17 mouse cellular contexts compared by ENCODE assay signal in the genomic region with DNA sequence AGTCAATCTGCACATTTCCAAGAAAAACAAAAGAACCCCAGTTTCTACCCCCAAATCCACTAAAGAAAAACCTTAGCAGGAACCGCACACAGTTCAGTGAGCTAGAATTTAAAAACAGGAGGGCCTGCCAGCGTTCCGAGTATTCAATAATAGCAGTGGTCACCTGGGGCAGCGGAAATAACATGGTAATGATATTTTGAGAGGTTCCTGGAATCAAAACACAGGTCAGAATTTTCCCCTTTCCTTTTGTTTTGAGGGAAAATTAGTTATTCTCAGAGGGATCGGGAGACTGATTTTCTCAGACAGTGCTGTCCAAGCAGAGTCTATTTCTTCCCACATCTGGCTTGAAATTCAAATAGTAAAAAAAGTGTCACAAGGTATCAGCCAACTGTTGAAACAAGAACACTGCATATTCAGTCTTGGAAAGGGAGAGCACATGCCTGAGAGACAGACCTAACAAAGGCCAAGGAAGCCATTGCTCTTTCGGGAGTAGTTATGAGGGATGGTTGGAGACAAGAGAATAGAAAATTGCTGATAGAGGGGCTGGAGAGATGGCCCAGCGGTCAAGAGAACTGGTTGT. TPM values are rescaled to one million over a fixed set of nuclear protein-coding genes. Genes with fewer than 3 reads are reported as not detected.
DNase-seq lines count a peak whose midpoint lies in the region; ATAC-seq and TF ChIP-seq lines count a peak whose summit lies in the region.
"Had no signal": no experiment of that assay in that cellular context is flagged by ENCODE, and none has a peak within 500 bp of the region (broad histone marks: within the 10 kb centered on the region; RNA-seq: fewer than 3 reads in every experiment).

No protein-coding gene starts in this region.

- no peak for ATAC-seq in heart, embryonic 15.5 days (replicated peaks; ENCODE audit: insufficient number of reproducible peaks, insufficient read depth, low FRiP score, low read depth)
- no peak; the same call in 1 of the 2 replicates for ATAC-seq in embryonic facial prominence, embryonic 14.5 days (ENCODE audit: low read depth)
- no peak for ATAC-seq in erythroid progenitor cell, adult 5-6 weeks (replicated peaks; ENCODE audit: low FRiP score, poor library complexity, severe bottlenecking)
- ATAC-seq: forebrain, embryonic 16.5 days had no signal

- peak overlapping the region; percentile 33; the same call in 1 of the 2 replicates for H3K27ac ChIP-seq in heart, embryonic 15.5 days
- peak overlapping the region; percentile 60 for H3K27ac ChIP-seq in layer of hippocampus, adult 2 months
- peak overlapping the region; percentile 68; the same call in 1 of the 2 replicates for H3K27ac ChIP-seq in embryonic facial prominence, embryonic 14.5 days (replicated peaks; ENCODE audit: low read depth, low read length)
- H3K27ac ChIP-seq: embryonic facial prominence, embryonic 12.5 days; liver, embryonic 14.5 days; lung, embryonic 15.5 days; midbrain, embryonic 10.5 days had no signal

- no peak overlapping the region for H3K4me3 ChIP-seq in heart, embryonic 15.5 days
- H3K4me3 ChIP-seq in layer of hippocampus, adult 2 months, result no peak overlapping the region
- H3K4me3 ChIP-seq in embryonic facial prominence, embryonic 14.5 days (ENCODE audit: low read depth, low read length), result no peak overlapping the region
- H3K4me3 ChIP-seq: embryonic facial prominence, embryonic 12.5 days; lung, embryonic 15.5 days; midbrain, embryonic 10.5 days had no signal

- H3K9ac ChIP-seq in heart, embryonic 15.5 days, result no peak overlapping the region
- H3K9ac ChIP-seq in embryonic facial prominence, embryonic 14.5 days (ENCODE audit: low read depth, low read length), result no peak overlapping the region
- H3K9ac ChIP-seq: embryonic facial prominence, embryonic 12.5 days; liver, embryonic 14.5 days; lung, embryonic 15.5 days had no signal

- peaks cover 16% of the 10 kb centered on the region; the same call in 1 of the 2 replicates for H3K36me3 ChIP-seq in heart, embryonic 15.5 days
- H3K36me3 ChIP-seq in embryonic facial prominence, embryonic 14.5 days (ENCODE audit: control insufficient read depth, insufficient read depth, low read length), result 0 out of 2 replicates have a peak, but pooled peaks cover 9% of the 10 kb centered on the region

- WGBS in heart, embryonic 15.5 days, result 79% methylated on average over 7 of the region's 7 CpGs
- WGBS in embryonic facial prominence, embryonic 14.5 days, result 63% methylated on average over 7 of the region's 7 CpGs

- H3K27me3 ChIP-seq in heart, embryonic 15.5 days, result no peaks in the 10 kb centered on the region
- no peaks in the 10 kb centered on the region for H3K27me3 ChIP-seq in embryonic facial prominence, embryonic 14.5 days (replicated peaks; ENCODE audit: control insufficient read depth, insufficient read depth, low read length)
- H3K27me3 ChIP-seq: embryonic facial prominence, embryonic 12.5 days; lung, embryonic 15.5 days had no signal

- no peaks in the 10 kb centered on the region for H3K9me3 ChIP-seq in heart, embryonic 15.5 days (replicated peaks)
- H3K9me3 ChIP-seq in embryonic facial prominence, embryonic 14.5 days (ENCODE audit: control insufficient read depth, low read length), result peaks cover 7% of the 10 kb centered on the region; the same call in 1 of the 2 replicates
- H3K9me3 ChIP-seq: embryonic facial prominence, embryonic 12.5 days; lung, embryonic 15.5 days had no signal

- H3K4me1 ChIP-seq in heart, embryonic 15.5 days (replicated peaks), result peaks cover 28% of the 10 kb centered on the region
- H3K4me1 ChIP-seq in embryonic facial prominence, embryonic 14.5 days (ENCODE audit: control insufficient read depth, insufficient read depth, low read length), result no peaks in the 10 kb centered on the region
- H3K4me1 ChIP-seq: embryonic facial prominence, embryonic 12.5 days; midbrain, embryonic 10.5 days had no signal

- no peak overlapping the region for H3K4me2 ChIP-seq in heart, embryonic 15.5 days
- H3K4me2 ChIP-seq in embryonic facial prominence, embryonic 14.5 days (ENCODE audit: low read depth, low read length), result no peak overlapping the region
- H3K4me2 ChIP-seq: embryonic facial prominence, embryonic 12.5 days; lung, embryonic 15.5 days had no signal

- DNase-seq in heart, adult 9 months (ENCODE audit: low spot score in 2 of 2), result no peak
- DNase-seq in layer of hippocampus, adult 2 months (ENCODE audit: low spot score in 2 of 2), result no peak
- DNase-seq in layer of hippocampus, adult 18-20 months (ENCODE audit: low spot score in 2 of 2), result no peak
- DNase-seq in embryonic facial prominence, embryonic 14.5 days (ENCODE audit: low spot score), result peak; percentile 77
- peak; percentile 52 for DNase-seq in skeletal muscle tissue, adult 2 months (ENCODE audit: low read depth, low spot score)
- DNase-seq: adrenal gland, adult 2 months; cerebellum, adult 8-10 months; left cerebral cortex, postnatal 4 days; lung, postnatal 4 days; right cerebral cortex, postnatal 25 days had no signal

- TF ChIP-seq CTCF in layer of hippocampus, adult 2 months (conservative IDR thresholded peaks at IDR 0.05), result no peak

RNA-seq across cellular contexts. Expression of gene Smarca5, which starts 59.0 kb away (rescaled TPM):
- 34.2 and 42.3 TPM in 2 replicates for polyA plus RNA-seq in heart, embryonic 15.5 days (2015; fragmentation: Nextera tagmentation; extraction: Ambion mirVana)
- 10 to 100 TPM; 58.5 to 59.3 TPM for total RNA-seq in layer of hippocampus, adult 2 months (2021)
- total RNA-seq in layer of hippocampus, adult 18-20 months (2021), result 10 to 100 TPM; 58.0 to 60.4 TPM
- 77.3 and 81.6 TPM in 2 replicates for polyA plus RNA-seq in embryonic facial prominence, embryonic 14.5 days (2014; fragmentation: Nextera tagmentation; extraction: Ambion mirVana)
- total RNA-seq in erythroid progenitor cell, adult 5-6 weeks (2015; ENCODE audit: low replicate concordance), result 96.9 and 107 TPM in 2 replicates
- 205 and 231 TPM in 2 replicates for total RNA-seq in erythroid progenitor cell, adult 5-6 weeks (2017; ENCODE audit: low replicate concordance)

Comparison
In these comparisons a context has a peak if more than half of its experiments do, and no peak if none do; other contexts are left out.
1. DNase-seq: peak in embryonic facial prominence, embryonic 14.5 days (single experiment) and skeletal muscle tissue, adult 2 months (single experiment); none in heart, adult 9 months (0 of 2), layer of hippocampus, adult 2 months (0 of 2) and layer of hippocampus, adult 18-20 months (0 of 2).
2. Peak in every context shown above with its lines, with median percentiles within 50 percentile points of each other: H3K27ac ChIP-seq.